Mouse (Mus musculus) midbrain, embryonic 11.5 days (tissue): ENCODE results near the gene Dtl. TPM values are rescaled to one million over a fixed set of nuclear protein-coding genes. Genes with fewer than 3 reads are reported as not detected.

Experiments used
- ATAC-seq: fragments of 200-750 bp; cut with Nextera tagmentation; 2 replicates; pipeline ENCODE4 v1.8.0; 2017; ENCODE audit warnings: moderate TSS enrichment, moderate library complexity; ENCODE audit not compliant: low FRiP score
- DNase-seq: peaks from one replicate; pipeline ENCODE4 v3.0.0; 2015; ENCODE audit warnings: low spot score; ENCODE audit errors: missing footprints
- H3K27ac ChIP-seq: fragments of 300-500 bp; sonication (generic); 2 replicates; pipeline ENCODE4 v1.5.1; 2014; ENCODE audit warnings: low read depth, low read length
- H3K27me3 ChIP-seq: fragments of 300-500 bp; sonication (generic); 2 replicates; pipeline ENCODE4 v1.6.1; 2014; ENCODE audit warnings: mild to moderate bottlenecking, low read length, moderate library complexity, mixed read lengths; ENCODE audit not compliant: control insufficient read depth, insufficient read depth
- H3K36me3 ChIP-seq: fragments of 300-500 bp; sonication (generic); 2 replicates; pipeline ENCODE4 v1.6.1; 2014; ENCODE audit warnings: mild to moderate bottlenecking, low read length, moderate library complexity, mixed read lengths; ENCODE audit not compliant: control insufficient read depth, insufficient read depth
- H3K4me1 ChIP-seq: fragments of 300-500 bp; sonication (generic); 2 replicates; pipeline ENCODE4 v1.6.1; 2014; ENCODE audit warnings: low read length; ENCODE audit not compliant: control insufficient read depth, insufficient read depth
- H3K4me2 ChIP-seq: fragments of 300-500 bp; sonication (generic); 2 replicates; pipeline ENCODE4 v1.6.1; 2014; ENCODE audit warnings: mild to moderate bottlenecking, moderate library complexity
- H3K4me3 ChIP-seq: fragments of 300-500 bp; sonication (generic); 2 replicates; pipeline ENCODE4 v1.5.1; 2014; ENCODE audit warnings: low read depth, low read length
- H3K9ac ChIP-seq: fragments of 300-500 bp; sonication (generic); 2 replicates; pipeline ENCODE4 v1.6.1; 2014; ENCODE audit warnings: low read length
- H3K9me3 ChIP-seq: fragments of 300-500 bp; sonication (generic); 2 replicates; pipeline ENCODE4 v1.6.1; 2016; ENCODE audit warnings: low read length; ENCODE audit not compliant: control insufficient read depth
- WGBS: fragments of 180-500 bp; shearing (Covaris S2); extraction: QIAGEN DNeasy Blood & Tissue Kit; methylation state at CpG from one replicate; pipeline ENCODE4 v1.1.7; 2014; 5-methylcytosine and 5-hydroxymethylcytosine counted together
- polyA plus RNA-seq: library from polyadenylated mRNA; unstranded; fragments of >200 nt; fragmentation: Nextera tagmentation; extraction: Ambion mirVana; gene quantifications from 2 replicates; pipeline ENCODE4 v1.2.1, GENCODE M21; 2014

Gene Dtl
- 67.9 and 71.5 TPM in 2 replicates for polyA plus RNA-seq

- H3K4me2 ChIP-seq = peak within 1 kb of the TSS; percentile 74
- H3K9ac ChIP-seq = peak within 1 kb of the TSS; percentile 83
- ATAC-seq (peak; percentile 98), DNase-seq (peak; percentile 100)
- under 1% methylated on average over 70 of the region's 70 CpGs for WGBS
- H3K4me3 ChIP-seq = peak within 1 kb of the TSS; percentile 87
- H3K9me3 ChIP-seq = no peaks in the 10 kb centered on the region; the same call in 1 of the 2 replicates
- H3K4me1 ChIP-seq = peaks cover 10% of the 10 kb centered on the region
- peak within 1 kb of the TSS; percentile 85 for H3K27ac ChIP-seq
- no peaks in the 10 kb centered on the region for H3K27me3 ChIP-seq
- H3K36me3 ChIP-seq = no peaks in the 10 kb centered on the region
These were observed at the start of gene Dtl, which contains the start of gene Ints7 for GRCm38 (mm10) chr1:191575458-191576247. Dtl (minus strand) TSS chr1:191575544. Ints7 (plus strand) TSS chr1:191575636.

GRCm38 (mm10) chr1:191625026-191625425 lies 49.7 kb upstream of the Dtl start:
- 79% methylated on average over 6 of the region's 6 CpGs for WGBS
- Histone ChIP-seq H3K4me1 (no peaks in the 10 kb centered on the region), H3K9me3 (no peaks in the 10 kb centered on the region), H3K4me3 (no peak overlapping the region), H3K27ac (no peak overlapping the region), H3K4me2 (no peak overlapping the region), H3K9ac (no peak overlapping the region), H3K27me3 (no peaks in the 10 kb centered on the region), H3K36me3 (peaks cover 12% of the 10 kb centered on the region; the same call in 1 of the 2 replicates)
- ATAC-seq (no peak), DNase-seq (no peak)

GRCm38 (mm10) chr1:191624492-191624891 lies 49.1 kb upstream of the Dtl start:
- no peak overlapping the region for H3K9ac ChIP-seq
- no peak overlapping the region for H3K4me3 ChIP-seq
- no peak for ATAC-seq
- no peak for DNase-seq
- no peaks in the 10 kb centered on the region for H3K9me3 ChIP-seq
- no peaks in the 10 kb centered on the region for H3K27me3 ChIP-seq
- H3K4me2 ChIP-seq = no peak overlapping the region
- peaks cover 13% of the 10 kb centered on the region; the same call in 1 of the 2 replicates for H3K36me3 ChIP-seq
- H3K27ac ChIP-seq = no peak overlapping the region
- H3K4me1 ChIP-seq = no peaks in the 10 kb centered on the region
- 85% methylated on average over 6 of the region's 6 CpGs for WGBS

- H3K36me3 ChIP-seq = peaks cover 15% of the 10 kb centered on the region
- ATAC-seq (no peak), DNase-seq (no peak)
- 91% methylated on average over 8 of the region's 8 CpGs for WGBS
- H3K27me3 ChIP-seq = no peaks in the 10 kb centered on the region
- H3K9ac ChIP-seq = no peak overlapping the region
- no peak overlapping the region for H3K4me3 ChIP-seq
- no peak overlapping the region for H3K4me2 ChIP-seq
- H3K9me3 ChIP-seq = no peaks in the 10 kb centered on the region
- no peaks in the 10 kb centered on the region for H3K4me1 ChIP-seq
- no peak overlapping the region for H3K27ac ChIP-seq
These were observed 47.5 kb upstream of the Dtl start for GRCm38 (mm10) chr1:191622801-191623200.

GRCm38 (mm10) chr1:191621096-191621495 lies 45.8 kb upstream of the Dtl start:
- Histone ChIP-seq H3K4me2 (no peak overlapping the region), H3K9me3 (no peaks in the 10 kb centered on the region), H3K4me1 (no peaks in the 10 kb centered on the region), H3K27me3 (no peaks in the 10 kb centered on the region), H3K27ac (no peak overlapping the region), H3K9ac (no peak overlapping the region), H3K36me3 (peaks cover 18% of the 10 kb centered on the region), H3K4me3 (no peak overlapping the region)
- WGBS = 95% methylated on average over 8 of the region's 8 CpGs
- ATAC-seq (no peak), DNase-seq (no peak)

- DNase-seq (no peak), ATAC-seq (no peak)
- H3K27ac ChIP-seq = no peak overlapping the region
- no peaks in the 10 kb centered on the region for H3K9me3 ChIP-seq
- H3K4me2 ChIP-seq = no peak overlapping the region
- WGBS = 94% methylated on average over 12 of the region's 12 CpGs
- no peak overlapping the region for H3K9ac ChIP-seq
- no peak overlapping the region for H3K4me3 ChIP-seq
- H3K27me3 ChIP-seq = no peaks in the 10 kb centered on the region
- no peaks in the 10 kb centered on the region for H3K4me1 ChIP-seq
- peaks cover 24% of the 10 kb centered on the region for H3K36me3 ChIP-seq
These were observed 42.9 kb upstream of the Dtl start for GRCm38 (mm10) chr1:191618067-191618766.

- no peak overlapping the region for H3K4me2 ChIP-seq
- H3K27ac ChIP-seq = no peak overlapping the region
- H3K4me3 ChIP-seq = no peak overlapping the region
- no peak overlapping the region for H3K9ac ChIP-seq
- WGBS = 92% methylated on average over 3 of the region's 3 CpGs
- peaks cover 28% of the 10 kb centered on the region for H3K36me3 ChIP-seq
- ATAC-seq = no peak
- H3K9me3 ChIP-seq = no peaks in the 10 kb centered on the region
- DNase-seq = no peak
- H3K4me1 ChIP-seq = no peaks in the 10 kb centered on the region
- no peaks in the 10 kb centered on the region for H3K27me3 ChIP-seq
These were observed 42.2 kb upstream of the Dtl start for GRCm38 (mm10) chr1:191617589-191617988.

GRCm38 (mm10) chr1:191616245-191616644 lies 40.9 kb upstream of the Dtl start:
- H3K4me2 ChIP-seq = no peak overlapping the region
- H3K9ac ChIP-seq = no peak overlapping the region
- no peaks in the 10 kb centered on the region for H3K9me3 ChIP-seq
- no peak overlapping the region for H3K27ac ChIP-seq
- ATAC-seq (no peak), DNase-seq (no peak)
- H3K4me3 ChIP-seq = no peak overlapping the region
- peaks cover 29% of the 10 kb centered on the region for H3K36me3 ChIP-seq
- no peaks in the 10 kb centered on the region for H3K27me3 ChIP-seq
- H3K4me1 ChIP-seq = no peaks in the 10 kb centered on the region
- WGBS = 74% methylated on average over 8 of the region's 8 CpGs

GRCm38 (mm10) chr1:191612877-191613276 lies 37.5 kb upstream of the Dtl start:
- H3K9ac ChIP-seq = no peak overlapping the region
- DNase-seq = no peak
- no peaks in the 10 kb centered on the region for H3K4me1 ChIP-seq
- H3K9me3 ChIP-seq = no peaks in the 10 kb centered on the region
- 91% methylated on average over 16 of the region's 16 CpGs for WGBS
- H3K4me2 ChIP-seq = no peak overlapping the region
- H3K27ac ChIP-seq = no peak overlapping the region
- peaks cover 26% of the 10 kb centered on the region for H3K36me3 ChIP-seq
- no peaks in the 10 kb centered on the region for H3K27me3 ChIP-seq
- no peak for ATAC-seq
- H3K4me3 ChIP-seq = no peak overlapping the region
